Mouse (Mus musculus) ES-Bruce4 (cell line): ENCODE measurements at regions not wholly inside any gene's neighbourhood (a gene's known extent, or its start where the extent isn't known, plus 50 kb on each side); places are given as distances from the start of the nearest gene placed in this dataset.

Experiments used
- H3K27ac ChIP-seq: 2 replicates; pipeline ENCODE4 v1.5.1; 2012; ENCODE audit warnings: low read length, inconsistent platforms; ENCODE audit not compliant: insufficient read depth
- H3K27me3 ChIP-seq: 2 replicates; pipeline ENCODE4 v1.6.1; 2012; ENCODE audit warnings: mild to moderate bottlenecking, low read length, inconsistent platforms; ENCODE audit not compliant: control insufficient read depth, poor library complexity, insufficient read depth, severe bottlenecking
- H3K36me3 ChIP-seq: 2 replicates; pipeline ENCODE4 v1.6.1; 2012; ENCODE audit warnings: inconsistent platforms, mild to moderate bottlenecking, low read length, moderate library complexity; ENCODE audit not compliant: control insufficient read depth, poor library complexity, insufficient read depth, severe bottlenecking
- H3K4me1 ChIP-seq: one replicate; pipeline ENCODE4 v1.8.1; 2011; ENCODE audit warnings: low read length; ENCODE audit not compliant: control insufficient read depth, insufficient read depth
- H3K4me3 ChIP-seq: 2 replicates; pipeline ENCODE4 v1.5.1; 2011; ENCODE audit warnings: low read depth, mild to moderate bottlenecking, low read length
- H3K9ac ChIP-seq: 2 replicates; pipeline ENCODE4 v1.6.1; 2012; ENCODE audit warnings: low read depth, mild to moderate bottlenecking, inconsistent platforms; ENCODE audit not compliant: poor library complexity, severe bottlenecking
- H3K9me3 ChIP-seq: replicated peaks from 2 replicates; pipeline ENCODE4 v1.6.1; 2012; ENCODE audit warnings: mild to moderate bottlenecking, low read length, inconsistent platforms; ENCODE audit not compliant: control insufficient read depth, poor library complexity, insufficient read depth, severe bottlenecking
- CTCF ChIP-seq: IDR thresholded peaks from one replicate; pipeline ENCODE4 v1.8.1; 2011; ENCODE audit warnings: low read depth, low read length
- EP300 ChIP-seq: IDR thresholded peaks from 2 replicates; pipeline ENCODE4 v1.6.1; 2011; ENCODE audit warnings: low read depth, low read length; ENCODE audit not compliant: insufficient read depth
- POLR2A ChIP-seq: IDR thresholded peaks from one replicate; pipeline ENCODE4 v1.8.1; 2011; ENCODE audit warnings: low read length; ENCODE audit not compliant: insufficient read depth

GRCm38 (mm10) chr15:96752062-96752358 lies 52.5 kb upstream of the Slc38a2 start:
- no peak overlapping the region for H3K9ac ChIP-seq
- no peak overlapping the region for H3K27ac ChIP-seq
- TF ChIP-seq CTCF (no peak), POLR2A (no peak)
- no peaks in the 10 kb centered on the region for H3K27me3 ChIP-seq
- H3K36me3 ChIP-seq, result no peaks in the 10 kb centered on the region
- H3K9me3 ChIP-seq, result peaks cover 4% of the 10 kb centered on the region
- no peaks in the 10 kb centered on the region for H3K4me1 ChIP-seq
- no peak overlapping the region for H3K4me3 ChIP-seq

GRCm38 (mm10) chr15:96751243-96752061 lies 51.9 kb upstream of the Slc38a2 start:
- Histone ChIP-seq H3K4me1 (no peaks in the 10 kb centered on the region), H3K27me3 (no peaks in the 10 kb centered on the region), H3K9ac (no peak overlapping the region), H3K36me3 (no peaks in the 10 kb centered on the region), H3K27ac (no peak overlapping the region), H3K9me3 (peaks cover 4% of the 10 kb centered on the region), H3K4me3 (no peak overlapping the region)
- TF ChIP-seq EP300 (no peak), POLR2A (no peak), CTCF (no peak)

GRCm38 (mm10) chr15:96749534-96750256 lies 50.2 kb upstream of the Slc38a2 start:
- no peak overlapping the region for H3K27ac ChIP-seq

More at GRCm38 (mm10) chr15:96749534-96750256, 50.2 kb upstream of the Slc38a2 start:
- H3K4me3 ChIP-seq, result no peak overlapping the region
- H3K36me3 ChIP-seq, result no peaks in the 10 kb centered on the region
- H3K9ac ChIP-seq, result no peak overlapping the region
- no peaks in the 10 kb centered on the region for H3K4me1 ChIP-seq
- TF ChIP-seq EP300, result no peak
- TF ChIP-seq POLR2A, result no peak
- TF ChIP-seq CTCF, result no peak
- peaks cover 4% of the 10 kb centered on the region for H3K9me3 ChIP-seq
- no peaks in the 10 kb centered on the region for H3K27me3 ChIP-seq
